Mouse (Mus musculus): ENCODE data around the gene Stoml2.

- TF ChIP-seq POLR2A (IDR thresholded peaks at IDR 0.05; ENCODE audit: borderline replicate concordance, low read depth, low read length) (no peak), CTCF (IDR thresholded peaks at IDR 0.05; ENCODE audit: low read depth, low read length) (no peak)
Observed at GRCm38 (mm10) chr4:43030780-43031230, 705 bp downstream of the Stoml2 start.

Data from bone marrow macrophage, adult 2 months (primary cell).